Mouse (Mus musculus): ENCODE results near the gene Wdr60.
A peak's percentile ranks its signal among the peaks of the same experiment; 100 is the strongest.

Wdr60 gene

DNA sequence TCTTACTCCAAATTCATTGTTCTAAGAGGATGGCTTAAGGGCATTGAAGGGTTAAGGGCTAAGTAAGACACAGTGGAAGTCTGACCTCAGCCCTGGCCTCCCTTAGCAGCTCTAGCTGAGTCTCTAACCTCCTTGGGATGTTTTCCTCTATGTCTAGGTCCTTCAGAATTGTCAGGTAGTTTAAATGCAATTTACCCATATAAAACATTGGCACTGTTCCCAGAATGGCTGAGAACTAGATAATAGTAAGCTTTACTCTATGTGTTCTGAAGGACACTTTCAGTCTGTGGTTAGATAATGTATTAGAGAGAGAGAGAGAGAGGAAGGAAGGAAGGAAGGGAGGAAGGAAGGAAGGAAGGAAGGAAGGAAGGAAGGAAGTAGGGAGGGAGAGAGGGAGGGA lies 80.4 kb downstream of the Wdr60 start:
- DNase-seq (ENCODE audit: low spot score): no peak

DNA sequence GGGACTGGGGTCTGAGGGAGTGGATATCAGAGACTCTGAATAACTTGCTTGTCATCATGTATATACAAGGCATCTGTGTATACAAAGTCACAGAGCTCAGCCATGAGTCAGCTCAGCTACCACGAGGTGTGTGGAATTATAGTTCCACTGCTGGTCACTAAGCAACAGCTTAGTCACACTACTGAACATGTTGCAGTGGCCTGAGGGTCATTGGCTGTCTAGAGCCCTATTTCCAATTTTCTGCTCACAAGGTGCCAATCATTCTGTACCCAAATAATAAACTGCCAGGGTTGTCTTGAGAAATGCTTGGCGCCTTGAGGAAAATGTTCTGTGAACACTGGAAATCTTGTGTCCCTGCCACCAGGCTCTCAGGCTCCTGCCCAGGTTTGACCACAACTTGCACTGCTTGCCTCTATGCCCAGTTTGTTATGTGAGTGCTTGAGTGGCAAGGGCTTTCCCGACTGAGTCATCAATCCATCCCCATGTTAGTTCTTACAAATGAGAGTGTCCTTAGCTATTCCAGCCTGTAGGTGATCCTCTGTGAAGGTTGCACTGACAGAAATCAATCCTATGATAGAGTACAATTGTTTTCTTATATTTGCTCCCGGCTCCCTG lies 81.3 kb downstream of the Wdr60 start:
- DNase-seq (ENCODE audit: low spot score): no peak

- no peak for DNase-seq (ENCODE audit: low spot score)
Observed at GRCm38 (mm10) chr12:116176930-116177329, 85.9 kb downstream of the Wdr60 start.

- no peak for DNase-seq (ENCODE audit: low spot score)
Observed at GRCm38 (mm10) chr12:116169666-116170065, 93.2 kb downstream of the Wdr60 start.

GRCm38 (mm10) chr12:116165368-116165767 lies 97.5 kb downstream of the Wdr60 start:
- DNase-seq (ENCODE audit: low spot score): no peak

GRCm38 (mm10) chr12:116159695-116160094 lies 103.1 kb downstream of the Wdr60 start:
- no peak for DNase-seq (ENCODE audit: low spot score)

DNA sequence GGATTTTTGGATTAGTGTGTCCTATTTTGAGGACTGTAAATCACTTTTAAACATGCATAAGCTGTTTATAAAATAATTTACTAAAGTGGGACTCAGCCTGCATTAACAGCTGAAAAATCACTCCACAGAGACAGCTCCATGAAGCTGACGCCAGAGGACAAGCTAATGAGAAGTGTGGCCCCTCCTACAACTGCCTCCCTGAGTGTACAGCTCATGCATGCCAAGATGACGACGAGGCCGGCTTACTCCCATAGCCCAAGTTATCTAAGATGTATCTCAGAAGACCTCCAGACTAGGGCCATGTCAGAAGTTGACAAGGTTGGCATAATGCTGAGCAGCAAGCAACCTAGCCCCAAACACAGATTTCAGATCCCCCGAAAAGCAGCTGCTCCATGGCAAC lies 103.6 kb downstream of the Wdr60 start:
- no peak for DNase-seq (ENCODE audit: low spot score)

- DNase-seq (ENCODE audit: low spot score): peak; percentile 67
Observed at GRCm38 (mm10) chr12:116156792-116157532, 105.9 kb downstream of the Wdr60 start.

All from retina, embryonic 14.5 days (tissue).